Mouse (Mus musculus): ENCODE data around the gene Arl14. TPM values are rescaled to one million over a fixed set of nuclear protein-coding genes. Genes with fewer than 3 reads are reported as not detected.

Arl14 gene
- polyA plus RNA-seq, 1 experiment from 2014 or later = not detected

DNA sequence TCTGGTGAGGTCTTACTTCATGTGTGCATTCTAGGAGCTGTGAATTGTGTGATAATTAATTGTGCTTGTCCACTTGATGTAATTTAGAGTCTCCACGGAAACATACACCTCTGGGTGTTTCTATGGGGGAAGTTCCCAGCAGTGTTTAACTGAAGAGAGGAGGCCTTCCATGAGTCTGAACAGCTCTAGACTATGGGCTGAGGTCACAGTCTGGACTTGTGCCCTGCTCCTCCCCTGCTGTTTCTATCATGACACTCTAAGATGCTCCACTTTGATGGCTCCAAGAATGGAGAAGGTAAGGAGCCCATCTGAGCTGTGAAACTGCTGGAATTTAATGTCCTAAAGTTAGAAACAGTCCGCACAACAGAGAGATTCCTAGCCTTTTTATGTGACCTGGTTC, 24.1 kb upstream of the Arl14 start:
- Histone ChIP-seq H3K27me3 (ENCODE audit: low read depth, poor library complexity, severe bottlenecking) (no peaks in the 10 kb centered on the region), H3K27ac (replicated peaks) (no peak overlapping the region), H3K4me1 (peaks cover 8% of the 10 kb centered on the region), H3K4me3 (no peak overlapping the region), H3K9me3 (replicated peaks) (no peaks in the 10 kb centered on the region), H3K36me3 (no peaks in the 10 kb centered on the region)
- WGBS = 70% methylated on average over 2 of the region's 2 CpGs
- no peak for DNase-seq (ENCODE audit: low spot score)

DNA sequence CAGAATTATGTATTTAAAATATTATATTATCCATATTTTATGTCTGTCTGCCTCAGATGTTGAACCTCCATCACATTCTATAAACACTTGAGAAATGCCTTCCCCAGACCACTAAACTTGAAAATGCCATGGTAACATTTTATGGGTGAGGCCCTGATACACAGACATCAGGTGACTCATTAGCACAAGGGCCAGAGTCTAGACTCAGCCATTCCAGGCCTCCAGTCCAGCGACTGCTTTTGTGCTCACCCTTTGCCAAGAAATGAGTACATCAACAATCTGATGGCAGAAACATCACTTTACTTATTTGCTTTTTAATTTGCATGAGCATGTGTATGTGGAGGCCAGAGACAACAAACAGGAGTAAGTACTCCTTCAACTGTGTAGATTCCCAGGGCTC, 22.0 kb upstream of the Arl14 start:
- 75% methylated on average over 1 of the region's 1 CpGs for WGBS
- H3K4me1 ChIP-seq = peaks cover 8% of the 10 kb centered on the region
- H3K27me3 ChIP-seq (ENCODE audit: low read depth, poor library complexity, severe bottlenecking) = no peaks in the 10 kb centered on the region
- no peak for DNase-seq (ENCODE audit: low spot score)
- no peak overlapping the region for H3K4me3 ChIP-seq
- H3K36me3 ChIP-seq = no peaks in the 10 kb centered on the region
- no peak overlapping the region for H3K27ac ChIP-seq (replicated peaks)
- H3K9me3 ChIP-seq (replicated peaks) = no peaks in the 10 kb centered on the region

DNA sequence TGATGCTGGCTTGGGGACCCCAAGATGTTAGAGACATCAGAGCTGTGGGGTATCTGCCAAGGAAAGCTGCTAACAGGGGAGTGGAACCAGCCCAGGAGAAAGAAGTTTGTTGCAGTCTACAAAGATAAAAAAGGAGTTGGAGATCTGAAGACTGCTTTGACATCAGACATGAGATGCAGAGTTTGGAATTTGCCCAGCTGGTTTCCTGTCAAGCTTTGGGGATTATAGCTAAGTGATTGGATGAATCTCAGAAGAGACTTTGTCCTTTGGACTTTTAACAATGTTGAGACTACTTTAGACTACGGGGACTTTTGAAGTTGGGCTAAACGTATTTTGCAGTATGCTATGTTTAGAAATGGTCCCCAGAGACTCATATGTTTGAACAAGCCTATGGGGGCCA, 21.0 kb upstream of the Arl14 start:
- Histone ChIP-seq H3K4me3 (no peak overlapping the region), H3K27me3 (ENCODE audit: low read depth, poor library complexity, severe bottlenecking) (no peaks in the 10 kb centered on the region), H3K27ac (replicated peaks) (no peak overlapping the region), H3K9me3 (replicated peaks) (no peaks in the 10 kb centered on the region), H3K4me1 (peaks cover 8% of the 10 kb centered on the region), H3K36me3 (no peaks in the 10 kb centered on the region)
- WGBS = 87% methylated on average over 2 of the region's 2 CpGs
- DNase-seq (ENCODE audit: low spot score) = no peak

DNA sequence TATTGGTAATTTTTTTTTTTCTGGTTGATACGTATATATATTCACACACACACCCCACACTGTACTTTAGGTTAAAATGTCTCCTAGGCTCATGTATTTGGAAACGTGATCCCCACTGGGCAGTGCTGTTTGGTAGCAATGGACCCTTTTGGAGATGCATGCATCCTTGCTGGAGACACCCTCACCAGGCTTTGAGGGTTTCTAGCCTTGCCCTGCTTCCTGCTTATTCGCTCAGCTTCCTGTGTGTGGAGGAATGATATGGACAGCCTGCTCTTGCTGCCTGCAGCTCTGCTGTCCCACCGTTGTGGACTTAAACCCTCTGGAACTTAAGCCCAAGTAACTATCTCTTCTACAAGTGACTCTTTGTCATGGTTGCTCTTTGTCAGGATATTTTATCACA, 19.3 kb upstream of the Arl14 start:
- H3K27me3 ChIP-seq (ENCODE audit: low read depth, poor library complexity, severe bottlenecking) = no peaks in the 10 kb centered on the region
- H3K9me3 ChIP-seq (replicated peaks) = no peaks in the 10 kb centered on the region
- DNase-seq (ENCODE audit: low spot score) = no peak
- WGBS = 85% methylated on average over 4 of the region's 4 CpGs
- H3K4me1 ChIP-seq = peaks cover 8% of the 10 kb centered on the region
- H3K27ac ChIP-seq (replicated peaks) = no peak overlapping the region
- H3K36me3 ChIP-seq = no peaks in the 10 kb centered on the region
- H3K4me3 ChIP-seq = no peak overlapping the region

DNA sequence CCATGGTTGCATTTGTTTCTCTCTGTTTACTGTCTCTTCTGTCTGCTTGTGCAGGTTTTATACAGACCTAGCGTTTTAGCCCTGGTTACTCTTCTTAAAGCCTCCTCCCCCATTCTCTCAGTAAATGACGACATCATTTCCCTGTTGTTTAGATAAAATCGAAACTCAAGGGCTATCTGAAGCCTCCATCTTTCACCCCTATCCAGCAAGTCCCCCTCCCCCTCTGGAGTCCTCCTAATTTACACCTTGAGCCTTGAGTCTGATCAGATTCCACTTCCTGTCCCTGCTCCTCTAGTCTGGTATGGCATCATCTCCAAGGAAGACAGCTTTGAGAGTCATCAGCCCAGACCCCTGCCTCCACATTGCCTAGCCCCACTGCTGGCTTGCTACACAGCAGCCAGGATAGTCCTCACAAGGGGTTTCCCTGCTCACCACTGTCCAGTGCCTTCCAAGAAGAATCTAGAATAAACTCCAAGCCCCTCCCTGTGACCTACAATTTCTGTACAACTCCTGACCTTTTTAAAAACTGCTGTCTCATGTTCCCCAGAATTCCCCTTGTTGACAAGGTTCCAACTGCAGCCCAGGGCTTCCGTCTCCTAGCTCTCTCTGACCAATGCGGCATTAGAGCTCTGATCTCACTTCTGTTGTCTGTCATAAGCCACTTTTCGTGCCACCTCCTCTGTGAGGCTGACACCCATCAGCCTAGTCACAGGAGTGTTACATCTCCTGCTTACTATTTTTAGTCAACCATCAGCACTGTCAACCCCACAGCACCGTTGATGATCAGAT, 16.8 kb upstream of the Arl14 start:
- Histone ChIP-seq H3K27ac (replicated peaks) (no peak overlapping the region), H3K36me3 (no peaks in the 10 kb centered on the region), H3K4me1 (no peaks in the 10 kb centered on the region), H3K4me3 (no peak overlapping the region), H3K27me3 (ENCODE audit: low read depth, poor library complexity, severe bottlenecking) (no peaks in the 10 kb centered on the region), H3K9me3 (replicated peaks) (no peaks in the 10 kb centered on the region)
- no peak for DNase-seq (ENCODE audit: low spot score)
- 78% methylated on average over 7 of the region's 7 CpGs for WGBS

DNA sequence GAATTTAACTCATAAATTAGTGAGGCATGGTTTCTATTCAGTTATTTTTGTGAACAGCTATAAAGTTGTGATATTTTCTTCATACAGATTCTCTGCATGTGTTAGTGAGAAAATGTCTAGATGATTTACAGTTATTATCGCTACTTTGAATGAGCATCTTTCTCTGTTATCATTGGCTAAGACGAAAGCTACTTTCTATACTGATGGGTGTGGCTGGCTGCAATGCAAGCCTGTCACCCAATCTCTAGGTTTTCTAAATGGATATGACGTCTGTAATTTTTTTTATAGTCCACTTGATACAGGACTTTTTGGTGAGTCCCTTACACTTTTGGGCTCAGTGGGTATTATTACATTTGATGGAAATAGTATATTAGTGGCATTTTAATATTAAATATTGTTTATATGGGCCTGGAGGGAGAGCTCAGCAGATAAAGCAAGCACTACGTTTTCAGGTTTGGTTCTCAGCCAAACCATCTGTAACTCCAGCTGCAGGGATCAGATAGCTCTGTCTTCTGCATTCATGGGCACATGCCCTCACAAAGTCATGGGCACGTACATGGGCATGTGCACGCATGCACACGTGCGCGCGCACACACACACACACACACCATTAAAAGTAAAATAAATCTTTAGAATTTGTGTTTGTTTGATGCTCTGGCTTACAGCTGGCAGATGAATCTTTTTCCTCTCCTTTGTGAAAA, 15.9 kb upstream of the Arl14 start:
- Histone ChIP-seq H3K36me3 (no peaks in the 10 kb centered on the region), H3K27ac (replicated peaks) (no peak overlapping the region), H3K27me3 (ENCODE audit: low read depth, poor library complexity, severe bottlenecking) (no peaks in the 10 kb centered on the region), H3K9me3 (replicated peaks) (no peaks in the 10 kb centered on the region), H3K4me3 (no peak overlapping the region), H3K4me1 (no peaks in the 10 kb centered on the region)
- WGBS = 94% methylated on average over 10 of the region's 10 CpGs
- no peak for DNase-seq (ENCODE audit: low spot score)

DNA sequence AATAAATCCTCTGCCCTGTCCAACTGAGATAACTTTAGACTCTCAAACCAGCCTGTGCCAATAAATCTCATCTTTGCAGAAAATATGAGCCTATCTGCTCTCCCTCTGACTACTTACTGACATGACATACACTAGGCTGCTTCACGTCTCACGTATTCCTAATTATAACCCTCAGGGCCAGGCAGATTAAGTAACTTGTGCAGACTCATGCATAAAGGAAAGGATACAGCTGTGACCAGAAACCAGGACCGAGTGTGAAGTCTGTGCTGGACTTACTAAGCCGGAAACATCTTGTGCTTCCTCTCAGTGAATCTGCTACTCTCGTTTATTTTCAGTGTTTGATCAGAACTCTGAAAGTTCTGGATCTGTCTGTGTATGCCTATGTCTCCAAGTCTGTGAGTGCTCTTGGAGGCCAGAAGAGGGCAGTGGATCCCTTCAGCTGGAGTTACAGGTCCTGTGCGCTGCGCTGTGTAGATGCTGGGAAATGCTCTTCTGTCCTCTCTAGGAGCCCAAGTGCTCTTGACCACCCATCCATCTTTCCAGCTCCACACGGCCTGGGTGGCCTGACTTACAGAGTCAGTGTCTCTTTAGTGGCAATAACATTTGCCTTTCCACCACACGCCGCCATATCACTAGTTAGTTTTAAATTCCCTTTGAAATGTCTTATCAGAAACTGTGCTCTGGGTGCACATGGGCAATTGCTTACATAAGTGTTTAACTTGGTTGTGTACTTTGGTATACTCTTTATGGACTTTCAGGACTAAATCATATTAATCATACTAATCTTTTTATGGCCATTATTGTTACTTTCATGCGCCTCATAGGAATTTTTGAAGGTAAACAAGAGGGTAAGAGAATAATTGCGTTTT, 13.5 kb upstream of the Arl14 start:
- H3K9me3 ChIP-seq (replicated peaks) = no peaks in the 10 kb centered on the region
- H3K4me1 ChIP-seq = no peaks in the 10 kb centered on the region
- peak; percentile 17 for DNase-seq (ENCODE audit: low spot score)
- no peaks in the 10 kb centered on the region for H3K36me3 ChIP-seq
- no peaks in the 10 kb centered on the region for H3K27me3 ChIP-seq (ENCODE audit: low read depth, poor library complexity, severe bottlenecking)
- 77% methylated on average over 12 of the region's 12 CpGs for WGBS
- no peak overlapping the region for H3K4me3 ChIP-seq
- no peak overlapping the region for H3K27ac ChIP-seq (replicated peaks)

DNA sequence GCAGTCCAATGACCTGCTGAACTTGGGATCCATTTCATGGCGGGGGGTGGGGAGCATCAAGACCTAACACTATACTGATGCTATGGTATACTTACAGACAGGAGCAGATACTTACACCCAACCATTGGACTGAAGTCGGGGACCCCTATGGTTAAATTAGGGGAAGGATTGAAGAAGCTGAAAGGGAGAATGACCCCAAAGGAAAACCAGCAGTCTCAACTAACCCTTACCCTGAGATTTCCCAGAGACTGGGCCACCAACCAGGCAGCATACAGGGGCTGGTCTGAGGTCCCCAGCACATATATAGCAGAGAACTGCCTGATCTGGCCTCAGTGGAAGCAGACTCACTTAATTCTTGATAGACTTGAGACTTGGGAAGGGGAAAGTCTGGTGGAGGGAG, 10.0 kb upstream of the Arl14 start:
- H3K4me1 ChIP-seq = no peaks in the 10 kb centered on the region
- no peaks in the 10 kb centered on the region for H3K36me3 ChIP-seq
- H3K27me3 ChIP-seq (ENCODE audit: low read depth, poor library complexity, severe bottlenecking) = no peaks in the 10 kb centered on the region
- no peaks in the 10 kb centered on the region for H3K9me3 ChIP-seq (replicated peaks)
- H3K27ac ChIP-seq (replicated peaks) = no peak overlapping the region
- DNase-seq (ENCODE audit: low spot score) = no peak
- H3K4me3 ChIP-seq = no peak overlapping the region
- 87% methylated on average over 2 of the region's 2 CpGs for WGBS

DNA sequence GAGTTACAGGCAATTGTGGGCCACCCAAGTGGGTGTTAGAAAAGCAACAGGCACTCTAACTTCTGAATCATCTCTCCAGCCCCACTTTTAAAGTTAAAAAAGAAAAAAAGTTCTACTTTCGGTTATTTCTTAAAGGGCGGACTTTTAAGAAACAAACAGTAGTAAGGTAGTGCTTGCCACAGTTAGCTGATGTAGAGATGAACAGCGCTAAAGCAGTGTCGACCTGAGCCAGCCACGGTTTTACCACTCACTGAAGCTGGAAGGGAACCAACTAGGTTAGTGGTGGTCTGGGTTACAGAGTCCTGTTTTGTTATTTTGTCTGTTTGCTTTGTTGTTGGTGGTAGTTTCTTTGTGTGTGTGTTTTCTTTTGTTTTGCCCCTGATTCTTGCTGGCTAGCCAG, 8.8 kb upstream of the Arl14 start:
- Histone ChIP-seq H3K36me3 (no peaks in the 10 kb centered on the region), H3K27me3 (ENCODE audit: low read depth, poor library complexity, severe bottlenecking) (no peaks in the 10 kb centered on the region), H3K27ac (replicated peaks) (no peak overlapping the region), H3K4me3 (no peak overlapping the region), H3K9me3 (replicated peaks) (no peaks in the 10 kb centered on the region), H3K4me1 (no peaks in the 10 kb centered on the region)
- 87% methylated on average over 5 of the region's 5 CpGs for WGBS
- DNase-seq (ENCODE audit: low spot score) = no peak

DNA sequence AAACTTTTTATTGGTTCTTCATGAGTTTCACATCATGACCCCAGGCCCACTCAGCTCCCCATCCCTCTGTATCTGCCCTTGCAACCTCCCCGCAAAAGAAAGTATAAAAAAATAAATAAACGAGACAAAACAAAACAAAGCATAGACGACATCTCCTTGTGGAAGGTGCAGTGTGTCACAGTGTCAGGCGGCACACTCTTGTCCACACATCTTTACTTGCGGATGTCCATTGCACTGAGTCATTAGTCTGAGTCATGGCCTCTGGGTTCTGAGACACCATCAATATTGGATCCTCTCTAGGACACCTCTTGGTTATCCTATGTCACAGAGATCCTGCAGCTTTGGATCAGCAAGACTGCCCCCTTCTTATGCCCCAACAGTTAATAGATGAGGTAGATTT, 7.7 kb upstream of the Arl14 start:
- 90% methylated on average over 5 of the region's 5 CpGs for WGBS
- Histone ChIP-seq H3K27me3 (ENCODE audit: low read depth, poor library complexity, severe bottlenecking) (no peaks in the 10 kb centered on the region), H3K36me3 (no peaks in the 10 kb centered on the region), H3K9me3 (replicated peaks) (no peaks in the 10 kb centered on the region), H3K27ac (replicated peaks) (no peak overlapping the region), H3K4me1 (no peaks in the 10 kb centered on the region), H3K4me3 (no peak overlapping the region)
- no peak for DNase-seq (ENCODE audit: low spot score)

DNA sequence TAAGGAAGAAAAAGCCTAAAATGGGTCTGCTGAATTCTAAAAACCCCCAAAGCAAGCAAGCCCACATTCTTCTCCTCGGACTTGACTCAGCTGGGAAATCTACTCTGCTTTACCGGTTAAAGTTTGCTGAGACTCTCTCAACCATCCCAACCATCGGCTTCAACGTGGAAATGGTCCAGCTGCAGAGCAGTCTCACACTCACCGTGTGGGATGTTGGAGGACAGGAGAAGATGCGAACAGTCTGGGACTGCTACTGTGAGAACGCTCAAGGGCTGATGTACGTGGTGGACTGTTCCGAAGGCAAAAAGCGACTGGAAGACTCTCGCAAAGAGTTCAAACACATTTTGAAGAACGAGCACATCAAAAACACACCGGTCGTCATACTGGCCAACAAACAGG, 282 bp downstream of the Arl14 start:
- Histone ChIP-seq H3K4me1 (no peaks in the 10 kb centered on the region; the same call in 1 of the 2 replicates), H3K27me3 (ENCODE audit: low read depth, poor library complexity, severe bottlenecking) (no peaks in the 10 kb centered on the region), H3K9me3 (replicated peaks) (no peaks in the 10 kb centered on the region), H3K4me3 (no peak overlapping the region), H3K36me3 (no peaks in the 10 kb centered on the region), H3K27ac (replicated peaks) (no peak overlapping the region)
- no peak for DNase-seq (ENCODE audit: low spot score)
- WGBS = 92% methylated on average over 14 of the region's 14 CpGs

DNA sequence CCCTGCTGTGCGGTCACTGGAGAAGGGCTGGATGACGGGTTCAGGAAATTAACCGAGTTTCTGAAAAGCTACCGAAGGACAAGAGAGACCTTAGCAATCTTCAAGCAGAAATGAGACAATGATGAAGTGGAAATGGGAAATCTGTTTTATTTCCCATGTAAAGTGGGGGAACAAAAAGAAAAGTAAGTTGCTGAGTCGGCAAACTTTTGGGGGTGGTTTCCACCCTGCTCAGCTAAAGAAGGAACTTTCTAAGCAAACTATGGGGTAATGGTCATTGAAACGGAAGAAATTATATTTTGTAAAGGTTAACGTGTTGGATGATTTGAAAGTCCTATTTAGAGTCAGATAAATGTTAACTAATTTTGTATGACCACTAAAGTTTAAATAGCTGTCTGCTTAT, 768 bp downstream of the Arl14 start:
- WGBS = 88% methylated on average over 7 of the region's 7 CpGs
- H3K27ac ChIP-seq (replicated peaks) = no peak overlapping the region
- no peaks in the 10 kb centered on the region for H3K36me3 ChIP-seq
- H3K9me3 ChIP-seq (replicated peaks) = no peaks in the 10 kb centered on the region
- H3K27me3 ChIP-seq (ENCODE audit: low read depth, poor library complexity, severe bottlenecking) = no peaks in the 10 kb centered on the region
- H3K4me1 ChIP-seq = no peaks in the 10 kb centered on the region; the same call in 1 of the 2 replicates
- DNase-seq (ENCODE audit: low spot score) = no peak
- no peak overlapping the region for H3K4me3 ChIP-seq

DNA sequence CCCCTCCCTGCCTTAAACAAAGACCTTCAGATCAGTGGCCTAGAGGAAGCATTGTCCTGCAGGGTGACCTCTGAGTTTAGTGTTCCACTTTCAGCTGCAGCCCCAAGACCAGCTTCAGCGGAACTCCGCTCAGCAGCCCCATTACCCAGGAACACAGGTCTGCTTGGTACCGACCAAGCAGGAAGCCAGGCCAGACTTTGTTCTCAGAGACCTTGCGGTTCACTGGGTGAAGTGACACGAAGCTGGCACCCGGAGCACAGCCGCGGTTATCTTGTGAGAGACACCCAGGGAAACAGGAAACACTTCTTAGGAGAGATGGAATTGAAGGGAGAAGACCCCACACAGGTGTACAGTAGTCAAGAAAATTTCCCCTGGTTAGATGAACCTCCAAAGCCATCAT, 1.4 kb downstream of the Arl14 start:
- Histone ChIP-seq H3K27ac (replicated peaks) (no peak overlapping the region), H3K36me3 (no peaks in the 10 kb centered on the region), H3K4me3 (no peak overlapping the region), H3K4me1 (no peaks in the 10 kb centered on the region; the same call in 1 of the 2 replicates), H3K27me3 (ENCODE audit: low read depth, poor library complexity, severe bottlenecking) (no peaks in the 10 kb centered on the region), H3K9me3 (replicated peaks) (no peaks in the 10 kb centered on the region)
- 83% methylated on average over 8 of the region's 8 CpGs for WGBS
- DNase-seq (ENCODE audit: low spot score) = no peak
